Mouse (Mus musculus) cerebellum, postnatal 10 days (tissue): ENCODE measurements around the gene Cfap157.

Experiments used
- DNase-seq, 2 experiments: peaks; one replicate each; pipeline ENCODE4 v3.0.0; 2021; ENCODE audit warnings: mixed read lengths in 2 of 2

Gene Cfap157

GRCm38 (mm10) chr2:32749082-32749481, 35.1 kb downstream of the Cfap157 start:
- DNase-seq, result peak; percentile 13 to 16

GRCm38 (mm10) chr2:32744272-32744982, 39.8 kb downstream of the Cfap157 start:
- DNase-seq, result no peak

- DNase-seq, result peak; percentile 92 to 94
These were observed 42.1 kb downstream of the Cfap157 start for GRCm38 (mm10) chr2:32742173-32742531.

GRCm38 (mm10) chr2:32741273-32742172, 42.7 kb downstream of the Cfap157 start:
- peak; percentile 89 to 93 for DNase-seq

- no peak for DNase-seq
These were observed 43.3 kb downstream of the Cfap157 start, which contains the start of gene 6330409D20Rik for GRCm38 (mm10) chr2:32740916-32741272. TSS of gene 6330409D20Rik (minus strand) at chr2:32741016.

- DNase-seq, result peak in 1 of 2 experiments; percentile 33
These were observed 44.9 kb downstream of the Cfap157 start for GRCm38 (mm10) chr2:32739311-32739710.

- no peak for DNase-seq
These were observed 47.2 kb downstream of the Cfap157 start for GRCm38 (mm10) chr2:32737008-32737407.

- no peak for DNase-seq
These were observed 47.9 kb downstream of the Cfap157 start for GRCm38 (mm10) chr2:32736306-32736829.

GRCm38 (mm10) chr2:32734933-32735332, 49.3 kb downstream of the Cfap157 start:
- DNase-seq, result no peak

GRCm38 (mm10) chr2:32734480-32734879, 49.7 kb downstream of the Cfap157 start:
- peak in 1 of 2 experiments; percentile 47 for DNase-seq

GRCm38 (mm10) chr2:32732695-32733094, 51.5 kb downstream of the Cfap157 start:
- no peak for DNase-seq

GRCm38 (mm10) chr2:32731911-32732310, 52.3 kb downstream of the Cfap157 start:
- DNase-seq, result peak in 1 of 2 experiments; percentile 25

GRCm38 (mm10) chr2:32730854-32731253, 53.4 kb downstream of the Cfap157 start:
- no peak for DNase-seq

- no peak for DNase-seq
These were observed 54.7 kb downstream of the Cfap157 start for GRCm38 (mm10) chr2:32729547-32729946.

GRCm38 (mm10) chr2:32728463-32728862, 55.8 kb downstream of the Cfap157 start:
- no peak for DNase-seq

GRCm38 (mm10) chr2:32727435-32727834, 56.8 kb downstream of the Cfap157 start:
- peak; percentile 89 to 94 for DNase-seq
